In genomic region chr13:40749603-40749905, GRCm38 (mm10) we compare ENCODE assay signal across 16 mouse cellular contexts. TPM values are rescaled to one million over a fixed set of nuclear protein-coding genes. Genes with fewer than 3 reads are reported as not detected.
A peak's percentile ranks its signal among the peaks of the same experiment; 100 is the strongest.
DNase-seq lines count a peak whose midpoint lies in the region; ATAC-seq and TF ChIP-seq lines count a peak whose summit lies in the region.
"Had no signal": no experiment of that assay in that cellular context is flagged by ENCODE, and none has a peak within 500 bp of the region (broad histone marks: within the 10 kb centered on the region; RNA-seq: fewer than 3 reads in every experiment).

No protein-coding gene starts in this region.

- H3K4me1 ChIP-seq in heart, postnatal 0 days (ENCODE audit: control insufficient read depth, insufficient read depth): 0 out of 2 replicates have a peak, but pooled peaks cover 4% of the 10 kb centered on the region
- H3K4me1 ChIP-seq in heart, adult 2 months (ENCODE audit: control insufficient read depth, insufficient read depth, low read length): no peaks in the 10 kb centered on the region
- no peaks in the 10 kb centered on the region for H3K4me1 ChIP-seq in lung, embryonic 14.5 days (ENCODE audit: insufficient read depth)
- H3K4me1 ChIP-seq in lung, adult 2 months (ENCODE audit: control insufficient read depth, insufficient read depth, low read length): no peaks in the 10 kb centered on the region
- H3K4me1 ChIP-seq in neural tube, embryonic 15.5 days: peaks cover 4% of the 10 kb centered on the region; the same call in 1 of the 2 replicates

- H3K4me2 ChIP-seq in heart, postnatal 0 days (ENCODE audit: low read depth, low read length): peak overlapping the region; percentile 52
- peak overlapping the region; percentile 45 for H3K4me2 ChIP-seq in lung, embryonic 14.5 days
- H3K4me2 ChIP-seq in neural tube, embryonic 15.5 days: peak overlapping the region; percentile 50

- intact Hi-C loops in heart, adult 2 months (cut with DNase I): loop anchor here (5.0 kb wide), 1 partner anchor 1102 kb away; no protein-coding TSS in a partner anchor

- no peak for TF ChIP-seq EP300 in heart, postnatal 0 days (IDR thresholded peaks at IDR 0.05; ENCODE audit: low read depth)
- TF ChIP-seq EP300 in heart, adult 2 months (IDR thresholded peaks at IDR 0.05; ENCODE audit: insufficient read depth, low read depth, low read length): no peak

- 0 out of 2 replicates have a peak overlapping the region, but pooled peaks have one; percentile 9 for H3K4me3 ChIP-seq in heart, postnatal 0 days (ENCODE audit: low read depth, low read length)
- no peak overlapping the region for H3K4me3 ChIP-seq in heart, adult 2 months
- no peak overlapping the region for H3K4me3 ChIP-seq in lung, embryonic 14.5 days (ENCODE audit: low read depth, low read length)
- H3K4me3 ChIP-seq in lung, adult 2 months (replicated peaks; ENCODE audit: extremely low read depth, low read depth, low read length): no peak overlapping the region
- no peak overlapping the region for H3K4me3 ChIP-seq in neural tube, embryonic 15.5 days (replicated peaks)
- H3K4me3 ChIP-seq: midbrain, embryonic 15.5 days; neural tube, embryonic 12.5 days had no signal

- WGBS in heart, postnatal 0 days: 39% methylated on average over 9 of the region's 9 CpGs
- WGBS in heart, adult 2 months: 28% methylated on average over 9 of the region's 9 CpGs
- WGBS in lung, embryonic 14.5 days: 56% methylated on average over 9 of the region's 9 CpGs
- WGBS in lung, adult 2 months: 32% methylated on average over 9 of the region's 9 CpGs
- 58% methylated on average over 9 of the region's 9 CpGs for WGBS in neural tube, embryonic 15.5 days

- TF ChIP-seq CTCF in heart, postnatal 0 days (IDR thresholded peaks at IDR 0.05; ENCODE audit: low read depth): no peak
- no peak for TF ChIP-seq CTCF in heart, adult 2 months (IDR thresholded peaks at IDR 0.05)
- TF ChIP-seq CTCF in lung, embryonic 14.5 days (IDR thresholded peaks at IDR 0.05; ENCODE audit: low read depth): no peak
- TF ChIP-seq CTCF in lung, adult 2 months (IDR thresholded peaks at IDR 0.05; ENCODE audit: insufficient read depth, low read length): no peak

- DNase-seq in adrenal gland, adult (ENCODE audit: inconsistent age in 2 of 2, low spot score in 1 of 2): peak; percentile 15 to 63
- no peak for DNase-seq in adrenal gland, postnatal 25 days
- DNase-seq in heart, postnatal 0 days (ENCODE audit: low spot score): no peak
- no peak for DNase-seq in heart, adult 2 months
- no peak for DNase-seq in lung, embryonic 14.5 days
- no peak for DNase-seq in lung, adult 2 months
- DNase-seq in urinary bladder, postnatal 36 days (ENCODE audit: low spot score in 2 of 2): no peak
- DNase-seq: adrenal gland, postnatal 36 days; gastrocnemius, postnatal 25 days; kidney, adult 2 months; layer of hippocampus, adult 9-11 months; thymus, adult 18-20 months had no signal

- no peak for ATAC-seq in heart, postnatal 0 days (ENCODE audit: insufficient read depth, low read depth)
- no peak for ATAC-seq in lung, embryonic 14.5 days (ENCODE audit: insufficient read depth)
- ATAC-seq in neural tube, embryonic 15.5 days (ENCODE audit: low FRiP score): no peak

- H3K9me3 ChIP-seq in heart, postnatal 0 days (replicated peaks; ENCODE audit: control insufficient read depth, low read length): no peaks in the 10 kb centered on the region
- H3K9me3 ChIP-seq in lung, embryonic 14.5 days (ENCODE audit: low read depth, low read length): peaks cover 5% of the 10 kb centered on the region; the same call in 1 of the 2 replicates
- H3K9me3 ChIP-seq in neural tube, embryonic 15.5 days (replicated peaks): 0 out of 2 replicates have a peak, but pooled peaks cover 5% of the 10 kb centered on the region
- H3K9me3 ChIP-seq: midbrain, embryonic 15.5 days had no signal

- H3K36me3 ChIP-seq in heart, postnatal 0 days (replicated peaks; ENCODE audit: control insufficient read depth, insufficient read depth, low read length): no peaks in the 10 kb centered on the region
- no peaks in the 10 kb centered on the region for H3K36me3 ChIP-seq in heart, adult 2 months (ENCODE audit: control insufficient read depth, insufficient read depth, low read length)
- H3K36me3 ChIP-seq in lung, embryonic 14.5 days (ENCODE audit: insufficient read depth): no peaks in the 10 kb centered on the region
- no peaks in the 10 kb centered on the region for H3K36me3 ChIP-seq in neural tube, embryonic 15.5 days
- H3K36me3 ChIP-seq: midbrain, embryonic 15.5 days; neural tube, embryonic 12.5 days had no signal

- no peak for TF ChIP-seq POLR2A in heart, adult 2 months (IDR thresholded peaks at IDR 0.05; ENCODE audit: insufficient read depth, low read depth, low read length)
- TF ChIP-seq POLR2A in lung, adult 2 months (IDR thresholded peaks at IDR 0.05; ENCODE audit: borderline replicate concordance, extremely low read depth, low read depth, low read length): no peak

- no peak overlapping the region for H3K9ac ChIP-seq in heart, postnatal 0 days (replicated peaks; ENCODE audit: low read depth, low read length)
- no peak overlapping the region for H3K9ac ChIP-seq in heart, adult 2 months (ENCODE audit: low read depth, low read length)
- H3K9ac ChIP-seq in lung, embryonic 14.5 days: no peak overlapping the region
- H3K9ac ChIP-seq in neural tube, embryonic 15.5 days (replicated peaks): no peak overlapping the region
- H3K9ac ChIP-seq: midbrain, embryonic 15.5 days; neural tube, embryonic 12.5 days had no signal

- H3K79me2 ChIP-seq in heart, adult 2 months (replicated peaks; ENCODE audit: control insufficient read depth, insufficient read depth, low read length): no peaks in the 10 kb centered on the region

- H3K27ac ChIP-seq in heart, postnatal 0 days (ENCODE audit: low read depth): no peak overlapping the region
- no peak overlapping the region for H3K27ac ChIP-seq in heart, adult 2 months
- H3K27ac ChIP-seq in lung, embryonic 14.5 days (ENCODE audit: low read depth): no peak overlapping the region
- no peak overlapping the region for H3K27ac ChIP-seq in neural tube, embryonic 15.5 days (replicated peaks)
- H3K27ac ChIP-seq: macrophage; midbrain, embryonic 15.5 days; neural tube, embryonic 12.5 days had no signal

- H3K27me3 ChIP-seq in heart, postnatal 0 days (ENCODE audit: control insufficient read depth, insufficient read depth, low read length): peaks cover 30% of the 10 kb centered on the region
- H3K27me3 ChIP-seq in heart, adult 2 months (ENCODE audit: control insufficient read depth, insufficient read depth, low read length): peaks cover 4% of the 10 kb centered on the region; the same call in 1 of the 2 replicates
- H3K27me3 ChIP-seq in lung, embryonic 14.5 days (ENCODE audit: insufficient read depth, low read length): peaks cover 24% of the 10 kb centered on the region
- H3K27me3 ChIP-seq in neural tube, embryonic 15.5 days (replicated peaks): peaks cover 39% of the 10 kb centered on the region

RNA-seq across cellular contexts. Expression of gene Tfap2a, which starts 11.4 kb away (rescaled TPM):
- 0.18 TPM in 1 of 2 replicates, not detected in the other for total RNA-seq in adrenal gland, postnatal 25 days (2021)
- total RNA-seq in heart, postnatal 0 days (2014; rRNA removed; ENCODE audit: low replicate concordance): 0.69 TPM in 1 of 2 replicates, not detected in the other
- polyA plus RNA-seq in heart, postnatal 0 days (2015; fragmentation: Nextera tagmentation; extraction: Ambion mirVana): not detected in 2 replicates
- under 1 TPM; 0.08 to 0.14 TPM for total RNA-seq in heart, adult 2 months (2021)
- 0.18 TPM in 1 of 2 replicates, not detected in the other for polyA plus RNA-seq in heart, adult 2 months (2012; rRNA removed)
- 0.11 and 0.19 TPM in 2 replicates for polyA plus RNA-seq in lung, embryonic 14.5 days (2014; fragmentation: Nextera tagmentation; extraction: Ambion mirVana)
- polyA plus RNA-seq in lung, adult 2 months (2012; rRNA removed): 0.48 and 4.0 TPM in 2 replicates
- 5.5 and 6.5 TPM in 2 replicates for polyA plus RNA-seq in neural tube, embryonic 15.5 days (2015; fragmentation: Nextera tagmentation; extraction: Ambion mirVana)
- total RNA-seq: gastrocnemius, postnatal 25 days had no signal

Comparison
In these comparisons a context has a peak if more than half of its experiments do, and no peak if none do; other contexts are left out.
1. DNase-seq: peak in adrenal gland, adult (2 of 2); none in adrenal gland, postnatal 25 days (single experiment), heart, postnatal 0 days (single experiment), heart, adult 2 months (0 of 2), lung, embryonic 14.5 days (single experiment), lung, adult 2 months (single experiment) and urinary bladder, postnatal 36 days (0 of 2).
2. Peak in every context shown above with its lines, with median percentiles within 50 percentile points of each other: H3K4me2 ChIP-seq.